8 mouse cellular contexts compared by ENCODE assay signal in the genomic region with DNA sequence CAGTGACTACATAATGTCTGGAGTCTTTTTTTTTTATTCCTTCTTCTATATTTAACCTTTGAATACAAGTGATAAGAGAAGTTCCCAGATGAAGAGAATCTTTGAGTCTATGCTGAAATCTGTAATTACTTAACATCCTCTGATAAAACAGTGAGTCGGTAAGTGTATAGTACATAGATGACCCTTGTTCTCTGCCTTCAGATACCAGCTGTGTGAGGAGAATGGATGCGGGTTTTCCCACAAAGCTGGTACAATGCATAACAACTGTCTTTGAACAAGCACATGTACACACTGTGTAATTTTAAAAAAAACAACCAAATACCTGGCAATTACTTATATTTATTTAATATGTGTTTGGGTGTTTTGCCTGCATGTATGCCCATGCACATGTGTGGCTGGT.
DNase-seq lines count a peak whose midpoint lies in the region; ATAC-seq and TF ChIP-seq lines count a peak whose summit lies in the region.

No protein-coding gene starts in this region.

- peak overlapping the region; percentile 53; the same call in 1 of the 2 replicates for H3K27ac ChIP-seq in liver, postnatal 0 days (ENCODE audit: low read depth)
- peak overlapping the region; percentile 87 for H3K27ac ChIP-seq in forebrain, embryonic 11.5 days (ENCODE audit: low read depth, low read length)
- peak overlapping the region; percentile 82 for H3K27ac ChIP-seq in hindbrain, postnatal 0 days
- peak overlapping the region; percentile 78 for H3K27ac ChIP-seq in neural tube, embryonic 14.5 days (ENCODE audit: low read depth, low read length)

- DNase-seq in liver, postnatal 0 days, result no peak
- no peak for DNase-seq in liver
- no peak for DNase-seq in forebrain, embryonic 11.5 days (ENCODE audit: low spot score)
- DNase-seq in hindbrain, postnatal 0 days (ENCODE audit: low spot score), result no peak
- no peak for DNase-seq in gastrocnemius, postnatal 36 days
- DNase-seq in left cerebral cortex, postnatal 4 days, result no peak

- H3K9ac ChIP-seq in liver, postnatal 0 days (replicated peaks), result no peak overlapping the region
- H3K9ac ChIP-seq in forebrain, embryonic 11.5 days (ENCODE audit: low read length), result no peak overlapping the region
- H3K9ac ChIP-seq in hindbrain, postnatal 0 days (replicated peaks; ENCODE audit: low read length), result no peak overlapping the region
- H3K9ac ChIP-seq in neural tube, embryonic 14.5 days (replicated peaks; ENCODE audit: low read depth, low read length), result peak overlapping the region; percentile 12; the same call in 1 of the 2 replicates

- 53% methylated on average over 2 of the region's 2 CpGs for WGBS in liver, postnatal 0 days (ENCODE audit: insufficient replicate concordance)
- 48% methylated on average over 2 of the region's 2 CpGs for WGBS in forebrain, embryonic 11.5 days
- 46% methylated on average over 2 of the region's 2 CpGs for WGBS in hindbrain, postnatal 0 days
- WGBS in neural tube, embryonic 14.5 days, result 59% methylated on average over 2 of the region's 2 CpGs

- no peak for TF ChIP-seq CTCF in liver, postnatal 0 days (IDR thresholded peaks at IDR 0.05; ENCODE audit: low read depth)
- TF ChIP-seq CTCF in hindbrain, postnatal 0 days (IDR thresholded peaks at IDR 0.05; ENCODE audit: low read depth), result no peak

- H3K9me3 ChIP-seq in liver, postnatal 0 days (ENCODE audit: low read length), result no peaks in the 10 kb centered on the region
- no peaks in the 10 kb centered on the region for H3K9me3 ChIP-seq in forebrain, embryonic 11.5 days (ENCODE audit: control insufficient read depth, low read length)
- no peaks in the 10 kb centered on the region for H3K9me3 ChIP-seq in hindbrain, postnatal 0 days (ENCODE audit: low read length)
- no peaks in the 10 kb centered on the region for H3K9me3 ChIP-seq in neural tube, embryonic 14.5 days (ENCODE audit: control insufficient read depth, low read length)

- H3K4me3 ChIP-seq in liver, postnatal 0 days (ENCODE audit: low read depth, low read length), result no peak overlapping the region
- H3K4me3 ChIP-seq in forebrain, embryonic 11.5 days (ENCODE audit: low read depth, low read length), result no peak overlapping the region
- no peak overlapping the region for H3K4me3 ChIP-seq in hindbrain, postnatal 0 days (ENCODE audit: low read length)
- H3K4me3 ChIP-seq in neural tube, embryonic 14.5 days (ENCODE audit: low read depth, low read length), result no peak overlapping the region

- intact Hi-C loops in gastrocnemius, postnatal 36 days (cut with DNase I), result no loop called here
- intact Hi-C loops in left cerebral cortex, postnatal 4 days (cut with DNase I), result no loop called here

- no peak for TF ChIP-seq EP300 in liver, postnatal 0 days (IDR thresholded peaks at IDR 0.05; ENCODE audit: low read depth)

- H3K36me3 ChIP-seq in liver, postnatal 0 days (replicated peaks; ENCODE audit: insufficient read depth, low read length), result no peaks in the 10 kb centered on the region
- H3K36me3 ChIP-seq in forebrain, embryonic 11.5 days (ENCODE audit: control insufficient read depth, insufficient read depth, low read length), result no peaks in the 10 kb centered on the region
- no peaks in the 10 kb centered on the region for H3K36me3 ChIP-seq in hindbrain, postnatal 0 days (ENCODE audit: insufficient read depth, low read length)
- H3K36me3 ChIP-seq in neural tube, embryonic 14.5 days (ENCODE audit: control insufficient read depth, insufficient read depth, low read length), result no peaks in the 10 kb centered on the region

- ATAC-seq in liver, postnatal 0 days, result no peak
- peak; percentile 51; the same call in 1 of the 2 replicates for ATAC-seq in forebrain, embryonic 11.5 days (replicated peaks; ENCODE audit: low FRiP score)
- no peak for ATAC-seq in hindbrain, postnatal 0 days
- ATAC-seq in neural tube, embryonic 14.5 days (ENCODE audit: low read depth), result no peak
- no peak for ATAC-seq in megakaryocyte, adult 5-6 weeks (ENCODE audit: poor library complexity, severe bottlenecking)

- peak overlapping the region; percentile 52; the same call in 1 of the 2 replicates for H3K4me2 ChIP-seq in liver, postnatal 0 days (ENCODE audit: low read depth, low read length)
- H3K4me2 ChIP-seq in forebrain, embryonic 11.5 days (ENCODE audit: low read depth, low read length, severe bottlenecking), result no peak overlapping the region
- H3K4me2 ChIP-seq in hindbrain, postnatal 0 days (ENCODE audit: low read depth, low read length), result peak overlapping the region; percentile 44; the same call in 1 of the 2 replicates
- no peak overlapping the region for H3K4me2 ChIP-seq in neural tube, embryonic 14.5 days (ENCODE audit: low read depth, low read length)

- no peaks in the 10 kb centered on the region for H3K4me1 ChIP-seq in liver, postnatal 0 days (ENCODE audit: insufficient read depth)
- no peaks in the 10 kb centered on the region for H3K4me1 ChIP-seq in forebrain, embryonic 11.5 days (replicated peaks; ENCODE audit: control insufficient read depth, insufficient read depth, low read length)
- H3K4me1 ChIP-seq in hindbrain, postnatal 0 days (ENCODE audit: insufficient read depth, low read length), result no peaks in the 10 kb centered on the region
- no peaks in the 10 kb centered on the region for H3K4me1 ChIP-seq in neural tube, embryonic 14.5 days (ENCODE audit: control insufficient read depth, insufficient read depth, low read length)

- H3K27me3 ChIP-seq in liver, postnatal 0 days (ENCODE audit: insufficient read depth, low read length), result no peaks in the 10 kb centered on the region
- no peaks in the 10 kb centered on the region for H3K27me3 ChIP-seq in forebrain, embryonic 11.5 days (ENCODE audit: control insufficient read depth, insufficient read depth, low read length)
- no peaks in the 10 kb centered on the region for H3K27me3 ChIP-seq in hindbrain, postnatal 0 days (ENCODE audit: insufficient read depth, low read length)
- no peaks in the 10 kb centered on the region for H3K27me3 ChIP-seq in neural tube, embryonic 14.5 days (ENCODE audit: control insufficient read depth, insufficient read depth, low read length)

Comparison
In these comparisons a context has a peak if more than half of its experiments do, and no peak if none do; other contexts are left out.
1. H3K4me2 ChIP-seq: peak in liver, postnatal 0 days (single experiment) and hindbrain, postnatal 0 days (single experiment); none in forebrain, embryonic 11.5 days (single experiment) and neural tube, embryonic 14.5 days (single experiment).
2. Peak in every context shown above with its lines, with median percentiles within 50 percentile points of each other: H3K27ac ChIP-seq.